Mouse (Mus musculus) CD4-positive, CD25-positive, alpha-beta regulatory T cell, adult 2 months (primary cell): ENCODE results near the gene Orai1.
A peak's percentile ranks its signal among the peaks of the same experiment; 100 is the strongest.
"Not testable (repeated sequence)": the region's sequence is repeated elsewhere in the genome, so short reads cannot be mapped to it uniquely, and the experiment has no call there.

ENCODE experiments used
- DNase-seq: peaks from one replicate; pipeline ENCODE4 v3.0.0-alpha.2; 2012; ENCODE audit warnings: low read depth, low spot score

Orai1 gene

GRCm38 (mm10) chr5:123014753-123015701, at the start of gene Orai1:
Gene Orai1, plus strand, starts transcription at chr5:123015074.
- peak; percentile 99 for DNase-seq

GRCm38 (mm10) chr5:122965427-122965826, 49.4 kb upstream of the Orai1 start:
- DNase-seq: no peak

- DNase-seq: peak; percentile 90
Measured at GRCm38 (mm10) chr5:122968322-122968721, 46.6 kb upstream of the Orai1 start.

- no peak for DNase-seq
Measured at GRCm38 (mm10) chr5:122970056-122970455, 44.8 kb upstream of the Orai1 start.

- no peak for DNase-seq
Measured at GRCm38 (mm10) chr5:122971438-122971837, 43.4 kb upstream of the Orai1 start.

- no peak for DNase-seq
Measured at GRCm38 (mm10) chr5:122972116-122972515, 42.8 kb upstream of the Orai1 start.

- not testable (repeated sequence) for DNase-seq
Measured at GRCm38 (mm10) chr5:122974701-122975100, 40.2 kb upstream of the Orai1 start.

- no peak for DNase-seq
Measured at GRCm38 (mm10) chr5:122978970-122979369, 35.9 kb upstream of the Orai1 start.

- DNase-seq: peak; percentile 61
Measured at GRCm38 (mm10) chr5:122984483-122984882, 30.4 kb upstream of the Orai1 start.

GRCm38 (mm10) chr5:122985276-122985675, 29.6 kb upstream of the Orai1 start:
- no peak for DNase-seq

GRCm38 (mm10) chr5:122986091-122986493, 28.8 kb upstream of the Orai1 start:
- DNase-seq: peak; percentile 65

- peak; percentile 78 for DNase-seq
Measured at GRCm38 (mm10) chr5:122987211-122988020, 27.5 kb upstream of the Orai1 start.

- peak; percentile 68 for DNase-seq
Measured at GRCm38 (mm10) chr5:122988021-122988751, 26.7 kb upstream of the Orai1 start.

GRCm38 (mm10) chr5:122989001-122989525, 25.8 kb upstream of the Orai1 start:
- peak; percentile 93 for DNase-seq

- peak; percentile 67 for DNase-seq
Measured at GRCm38 (mm10) chr5:122989551-122990330, 25.1 kb upstream of the Orai1 start, which contains the start of gene Kdm2b. Gene Kdm2b, minus strand, starts transcription at chr5:122989823.

- peak; percentile 95 for DNase-seq
Measured at GRCm38 (mm10) chr5:122990411-122991160, 24.3 kb upstream of the Orai1 start.

GRCm38 (mm10) chr5:122991350-122992004, 23.4 kb upstream of the Orai1 start:
- no peak for DNase-seq

- no peak for DNase-seq
Measured at GRCm38 (mm10) chr5:122993811-122994210, 21.1 kb upstream of the Orai1 start.

- peak; percentile 98 for DNase-seq
Measured at GRCm38 (mm10) chr5:122994303-122994846, 20.5 kb upstream of the Orai1 start.
